Mouse (Mus musculus): ENCODE measurements around the gene Oprm1.

The Oprm1 gene

DNA sequence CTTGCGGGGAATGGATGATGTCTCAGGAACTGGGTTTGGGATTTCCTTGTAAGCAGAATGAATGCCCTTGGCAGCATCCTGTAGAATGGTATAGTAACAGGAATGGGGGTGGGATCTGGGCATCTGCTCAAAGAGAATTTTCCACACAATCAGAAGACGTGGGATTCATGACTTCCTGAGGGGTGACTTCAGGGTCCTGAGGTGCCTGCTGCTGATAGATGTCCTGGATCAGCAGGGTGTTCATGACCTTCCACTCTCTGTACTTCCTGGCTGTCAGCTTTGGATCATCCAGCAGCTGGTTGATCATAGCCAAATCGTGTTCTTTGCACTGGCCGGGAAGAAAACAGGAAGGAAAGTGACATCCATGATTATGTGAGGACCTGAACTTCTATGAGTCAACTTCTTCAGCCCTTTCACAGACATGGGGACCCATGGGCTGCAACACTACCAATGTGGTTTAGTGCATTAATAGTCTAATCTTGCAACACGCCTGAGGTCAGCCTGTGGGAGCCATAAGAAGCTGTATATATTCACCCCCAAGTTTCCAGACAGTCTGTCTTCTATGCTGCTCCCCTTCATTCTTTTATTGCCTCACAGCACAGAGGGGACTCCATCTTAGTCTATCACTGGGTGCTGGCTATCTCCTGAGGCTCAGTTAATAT lies 132.2 kb downstream of the Oprm1 start:
- intact Hi-C loops (cut with DNase I): no loop called here

DNA sequence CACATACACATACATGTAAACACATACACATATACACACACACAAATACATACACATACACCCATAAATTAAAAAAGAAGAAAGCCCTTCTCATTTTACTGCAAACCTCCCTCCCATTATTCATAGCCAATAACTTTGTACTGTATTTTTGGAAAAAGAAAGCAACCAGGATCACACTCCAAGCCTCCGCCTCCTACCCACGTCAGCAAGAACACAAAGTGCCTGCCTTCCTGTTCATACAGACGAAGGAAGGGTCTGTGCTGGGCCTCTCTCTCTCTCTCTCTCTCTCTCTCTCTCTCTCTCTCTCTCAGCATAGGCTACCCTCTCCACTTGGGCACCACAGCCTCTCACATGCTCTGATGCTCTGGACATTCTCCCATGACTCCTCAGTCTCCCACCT lies 137.5 kb downstream of the Oprm1 start:
- intact Hi-C loops (cut with DNase I): no loop called here

DNA sequence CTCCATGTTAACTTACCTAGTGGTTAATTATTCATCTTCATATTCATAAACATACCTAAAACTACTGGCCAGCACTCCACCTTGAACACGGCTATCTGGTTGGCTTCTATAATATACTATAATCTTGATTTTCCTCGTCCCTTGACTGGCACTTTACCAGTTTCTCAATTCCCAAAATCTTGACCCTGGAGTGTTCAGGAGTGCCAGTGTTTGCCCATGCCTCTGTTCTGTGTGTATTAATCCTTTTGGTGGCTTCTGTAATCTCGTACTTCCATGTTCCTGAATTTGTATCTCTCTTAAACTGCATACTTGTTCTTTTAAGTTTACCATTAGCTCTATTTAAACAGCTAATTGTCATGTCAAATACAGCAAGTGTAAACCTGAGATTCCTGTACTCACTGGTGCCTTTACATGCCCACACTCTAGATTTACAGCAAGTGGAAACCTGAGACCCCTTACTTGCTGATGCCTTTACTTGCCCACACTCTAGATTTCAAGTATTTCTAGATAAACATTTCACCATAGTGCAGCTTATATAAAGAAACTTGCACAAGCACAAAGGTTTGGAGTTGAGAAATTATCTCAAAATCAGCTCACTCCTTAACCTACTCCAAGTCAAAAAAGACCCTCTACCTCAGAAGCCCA lies 138.5 kb downstream of the Oprm1 start:
- intact Hi-C loops (cut with DNase I): no loop called here

DNA sequence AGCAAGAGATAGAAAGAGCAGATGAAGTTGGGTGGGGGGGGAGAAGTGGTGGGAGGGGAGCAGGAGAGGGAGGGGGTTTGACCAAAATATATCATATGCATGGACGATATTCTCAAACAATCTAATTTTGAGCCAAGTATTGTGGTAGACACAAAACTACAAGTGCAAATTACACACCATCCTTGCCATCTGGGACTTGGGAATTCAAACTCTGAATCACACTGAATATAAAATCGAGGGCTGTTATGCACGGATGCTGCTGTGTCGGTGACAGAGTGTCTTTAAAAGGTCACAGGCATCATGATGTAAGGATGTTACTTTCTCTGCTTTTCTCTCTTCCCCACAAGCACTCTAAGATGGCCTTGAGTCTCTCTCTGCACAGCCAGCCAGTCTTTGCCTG lies 141.8 kb downstream of the Oprm1 start:
- intact Hi-C loops (cut with DNase I): no loop called here

DNA sequence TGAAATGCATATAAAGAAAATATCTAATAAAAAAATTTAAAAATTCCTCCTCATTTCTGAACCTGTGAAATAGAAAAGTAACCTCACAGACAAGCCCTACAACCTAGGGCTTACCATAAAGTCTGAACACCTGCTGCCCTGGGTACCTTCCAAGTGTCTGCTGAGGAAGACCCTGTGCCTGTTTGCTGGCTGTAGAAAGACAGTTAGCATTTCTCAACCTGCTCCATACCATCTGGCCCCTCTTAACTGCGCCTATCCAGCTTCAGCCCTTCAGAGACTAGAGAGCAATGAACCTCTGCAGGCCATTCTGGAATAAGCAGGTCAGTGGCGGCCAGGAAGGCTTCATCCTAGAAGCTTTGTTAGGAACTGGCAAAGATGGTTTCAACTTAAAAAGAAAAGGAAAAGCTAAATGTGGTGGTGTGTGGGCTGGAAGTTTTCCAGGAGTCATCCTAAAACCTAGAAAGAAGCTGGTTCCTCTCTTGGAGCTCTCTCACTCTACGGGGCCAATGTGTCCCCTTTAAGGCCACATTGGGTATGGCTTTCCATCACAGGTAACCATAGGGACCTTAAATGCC lies 143.6 kb downstream of the Oprm1 start:
- intact Hi-C loops (cut with DNase I): no loop called here

DNA sequence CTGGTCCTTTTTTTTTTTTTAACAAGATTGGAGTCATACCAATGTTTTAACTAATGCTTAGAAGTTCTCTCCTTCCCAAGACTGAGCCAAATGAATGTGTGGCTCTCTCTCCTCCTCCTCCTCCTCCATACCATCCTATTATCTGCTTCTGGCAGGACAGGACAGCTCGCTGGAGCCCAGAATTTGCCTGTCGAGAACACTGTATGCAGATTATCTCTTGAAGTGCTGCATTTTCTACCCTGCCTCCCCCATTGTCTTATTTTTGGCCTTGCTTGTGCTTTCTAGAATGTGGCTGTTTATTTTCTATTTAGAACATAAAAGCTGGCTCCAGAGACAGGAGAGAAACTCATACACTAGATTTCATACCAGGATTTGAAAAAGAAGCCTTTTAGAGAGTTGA lies 151.5 kb downstream of the Oprm1 start:
- intact Hi-C loops (cut with DNase I): no loop called here

DNA sequence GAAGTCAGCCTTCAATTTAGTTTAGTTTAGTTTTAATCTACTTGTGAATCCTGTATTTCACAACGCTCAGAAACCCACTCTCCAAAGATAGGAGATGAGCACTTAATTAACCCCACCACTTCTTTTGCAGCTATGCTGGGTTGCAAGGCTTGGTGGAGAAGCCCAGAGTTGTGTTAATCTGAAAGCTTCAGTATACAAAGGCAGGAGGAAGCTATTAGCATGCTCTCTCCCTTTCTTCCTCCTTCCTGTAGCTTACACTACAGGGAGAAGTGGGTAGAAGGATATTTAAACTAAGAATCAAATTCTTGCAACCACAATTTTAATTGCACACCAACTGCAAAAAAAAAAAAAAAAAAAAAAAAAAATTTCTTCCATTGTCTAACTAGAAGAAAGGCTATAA lies 157.7 kb downstream of the Oprm1 start:
- intact Hi-C loops (cut with DNase I): no loop called here

DNA sequence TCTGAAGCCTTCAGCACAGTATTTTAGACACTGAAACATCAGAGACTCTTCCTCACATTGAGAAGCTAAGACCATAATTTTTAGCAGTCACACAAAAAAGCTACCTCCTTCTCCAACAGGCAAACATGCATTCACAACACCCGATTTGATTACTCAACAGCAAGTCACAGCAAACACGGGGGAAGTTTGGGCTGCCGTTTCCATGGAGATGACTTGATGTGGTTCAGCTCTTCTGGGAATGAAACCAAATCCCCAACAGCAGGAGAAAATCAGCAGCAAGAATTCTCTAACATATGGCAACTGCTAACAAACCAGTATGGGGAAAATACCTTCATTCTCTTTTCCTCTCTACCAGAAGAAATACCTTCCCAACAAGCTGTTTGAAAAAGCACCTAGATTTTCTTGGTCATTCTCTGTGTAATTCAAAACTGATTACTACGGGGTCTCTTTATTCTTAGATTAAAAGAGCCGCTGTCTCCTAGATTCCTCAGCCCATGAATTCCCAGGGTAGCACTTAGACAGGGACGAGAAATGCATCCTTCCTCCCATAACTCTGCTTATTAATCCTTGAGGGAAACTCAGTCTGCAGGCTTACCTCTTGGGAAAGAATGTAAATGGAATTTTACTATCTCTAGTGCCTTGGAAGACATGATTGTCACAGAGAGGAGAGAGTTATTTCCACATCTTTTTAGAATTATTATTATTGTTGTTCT lies 158.4 kb downstream of the Oprm1 start:
- intact Hi-C loops (cut with DNase I): no loop called here

DNA sequence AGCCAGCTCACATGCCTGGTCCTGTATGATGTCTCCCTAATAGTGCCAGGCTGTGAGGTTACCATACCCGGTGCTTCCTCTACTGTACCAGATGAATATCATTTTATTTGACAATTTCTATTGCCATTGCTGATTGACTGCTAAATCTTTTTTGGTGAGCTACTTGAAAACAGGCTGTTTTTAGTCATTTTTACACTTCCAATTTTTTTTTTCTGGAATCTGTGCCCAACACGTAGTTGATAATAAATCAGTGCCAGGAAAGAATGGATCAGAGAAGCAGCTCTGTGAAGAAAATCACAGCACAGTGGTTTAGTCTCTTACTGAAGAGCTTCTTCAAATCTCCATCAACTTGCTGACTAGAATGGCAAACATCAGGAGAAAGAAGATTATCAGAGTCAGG lies 168.4 kb downstream of the Oprm1 start:
- intact Hi-C loops (cut with DNase I): no loop called here

DNA sequence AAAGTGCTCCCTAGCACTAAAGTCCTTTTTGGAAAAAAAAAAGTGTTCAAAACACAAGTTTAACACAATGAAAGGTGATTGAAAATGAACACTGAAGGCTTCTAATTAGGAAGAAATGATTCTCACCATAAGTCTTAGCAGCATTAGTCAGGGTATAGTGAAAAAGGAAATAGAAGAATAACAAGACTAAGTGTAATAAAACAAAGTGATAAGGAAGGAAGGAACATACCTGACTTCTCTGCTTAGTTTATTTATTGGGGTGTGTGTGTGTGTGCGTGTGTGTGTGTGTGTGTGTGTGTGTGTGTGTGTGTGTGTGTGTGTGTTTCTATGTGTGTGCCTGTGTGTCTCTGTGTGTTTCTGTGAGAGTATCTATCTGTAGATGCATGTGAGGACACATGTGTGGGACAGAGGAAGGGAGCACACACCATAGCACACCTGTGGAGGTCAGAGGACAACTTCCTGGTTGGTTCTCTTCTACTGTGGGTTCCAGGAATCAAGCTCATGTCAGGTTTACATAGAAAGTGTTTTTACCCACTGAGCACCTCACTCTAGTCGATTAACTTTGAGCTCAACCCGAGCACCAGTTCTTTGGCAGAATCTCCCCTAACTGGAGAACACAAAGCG lies 169.4 kb downstream of the Oprm1 start:
- intact Hi-C loops (cut with DNase I): no loop called here

DNA sequence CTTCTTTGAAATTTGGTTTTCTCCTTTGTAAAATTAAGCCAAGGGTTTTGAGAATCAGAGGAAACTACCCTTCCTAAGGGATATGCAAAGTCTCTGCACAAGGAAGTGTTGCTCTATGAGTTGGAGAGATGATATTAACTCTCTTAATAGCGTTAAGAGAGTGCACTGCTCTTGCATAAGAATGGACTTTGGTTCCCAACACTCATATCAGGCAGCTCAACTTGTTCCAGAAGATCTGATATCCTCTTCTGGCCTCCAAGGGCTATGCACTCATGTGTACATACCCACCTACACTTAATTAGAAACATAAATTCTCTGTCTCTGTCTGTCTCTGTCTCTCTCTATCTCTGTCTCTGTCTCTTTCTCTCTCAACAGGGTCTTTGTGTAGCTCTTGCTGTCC lies 170.6 kb downstream of the Oprm1 start:
- intact Hi-C loops (cut with DNase I): no loop called here

DNA sequence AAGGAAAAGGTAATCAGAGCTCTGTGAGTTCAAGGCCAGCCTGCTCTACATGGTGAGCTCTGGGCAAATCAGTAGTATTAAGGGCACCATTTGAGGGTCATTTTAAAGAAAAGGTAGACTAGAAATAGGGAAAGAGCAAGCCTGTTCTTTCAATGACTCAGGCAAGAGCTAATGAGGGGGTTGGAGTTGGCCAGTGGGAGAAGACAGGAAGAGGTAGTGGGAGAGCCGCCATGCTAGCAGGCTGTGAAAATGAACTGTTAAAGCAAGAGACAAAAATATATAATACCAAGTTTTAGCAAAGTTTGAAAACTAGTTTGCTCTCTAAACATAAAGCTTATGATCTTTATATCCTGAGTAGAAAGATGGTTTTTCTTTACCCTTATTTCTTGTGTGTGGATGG lies 172.1 kb downstream of the Oprm1 start:
- intact Hi-C loops (cut with DNase I): no loop called here

DNA sequence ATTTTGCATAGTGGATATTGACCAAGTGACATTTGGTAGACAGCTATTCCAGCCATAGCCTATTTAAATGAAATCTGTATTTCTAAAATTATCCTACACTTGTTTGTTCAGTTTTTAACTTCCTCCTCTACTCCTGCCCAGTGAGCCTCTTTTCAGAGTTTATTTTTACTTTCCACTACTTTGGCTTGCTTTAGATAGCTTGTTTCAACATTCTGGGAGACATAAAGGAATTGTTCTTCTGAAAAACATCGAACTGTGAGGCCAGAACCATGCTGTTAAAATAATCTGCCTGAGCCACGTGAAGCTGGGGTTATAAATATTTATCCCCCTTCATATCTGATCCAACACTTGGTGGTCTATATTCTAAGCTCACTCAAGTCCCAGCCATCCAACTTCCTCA lies 172.6 kb downstream of the Oprm1 start:
- intact Hi-C loops (cut with DNase I): no loop called here

DNA sequence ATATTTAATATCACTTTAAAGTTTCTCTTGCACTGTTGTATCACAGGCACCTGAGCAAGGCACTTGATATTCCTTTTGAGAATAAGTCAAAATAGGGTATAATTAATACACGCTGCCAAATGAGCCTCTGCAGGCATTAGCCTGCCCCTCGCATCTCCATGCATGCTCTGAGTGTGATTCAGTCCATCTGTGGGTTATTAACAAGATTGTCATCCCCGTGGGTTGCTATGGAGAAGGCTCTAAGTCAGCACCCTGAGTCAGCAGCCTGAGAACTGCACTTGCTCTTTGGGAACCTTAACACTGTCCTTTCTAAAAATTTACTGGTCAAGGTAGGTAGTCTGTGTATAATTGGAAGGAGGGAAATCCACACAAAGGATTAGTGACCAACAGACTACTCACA lies 176.5 kb downstream of the Oprm1 start:
- intact Hi-C loops (cut with DNase I): no loop called here

DNA sequence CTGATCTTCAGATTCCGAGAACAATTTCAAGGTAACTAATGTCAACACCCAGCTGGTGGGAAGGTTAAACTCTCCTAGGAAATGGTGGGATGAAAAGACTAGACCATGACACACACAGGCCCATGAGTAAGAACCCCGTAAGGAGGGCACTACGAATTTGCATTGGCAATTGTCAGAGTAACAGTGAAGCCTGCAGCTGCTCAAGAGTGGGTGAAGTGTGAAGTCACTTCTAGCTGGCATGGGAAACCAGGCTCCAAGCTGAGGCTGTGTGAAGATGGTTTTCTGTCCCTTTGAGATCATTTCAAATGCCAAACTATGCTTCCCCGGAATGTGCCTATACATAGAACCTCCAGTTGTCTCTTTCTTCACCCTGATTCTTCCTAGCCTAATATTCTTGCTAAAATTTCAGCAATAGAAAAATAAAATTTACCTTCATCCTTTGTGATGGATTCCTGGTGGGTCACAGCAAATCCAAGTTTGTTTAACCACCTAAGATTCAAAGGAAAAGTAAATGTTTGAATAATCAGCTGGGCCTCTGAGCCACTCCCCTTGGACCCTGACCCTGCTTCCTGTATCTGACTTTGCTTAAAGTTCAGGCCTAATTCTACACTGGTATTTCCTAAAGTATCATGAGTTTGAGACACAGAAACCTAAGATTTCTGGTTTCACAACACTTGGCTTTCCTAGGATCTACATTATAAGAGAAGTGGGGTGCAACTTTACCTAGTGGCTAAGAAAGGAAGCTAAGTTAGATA lies 178.5 kb downstream of the Oprm1 start:
- intact Hi-C loops (cut with DNase I): no loop called here

DNA sequence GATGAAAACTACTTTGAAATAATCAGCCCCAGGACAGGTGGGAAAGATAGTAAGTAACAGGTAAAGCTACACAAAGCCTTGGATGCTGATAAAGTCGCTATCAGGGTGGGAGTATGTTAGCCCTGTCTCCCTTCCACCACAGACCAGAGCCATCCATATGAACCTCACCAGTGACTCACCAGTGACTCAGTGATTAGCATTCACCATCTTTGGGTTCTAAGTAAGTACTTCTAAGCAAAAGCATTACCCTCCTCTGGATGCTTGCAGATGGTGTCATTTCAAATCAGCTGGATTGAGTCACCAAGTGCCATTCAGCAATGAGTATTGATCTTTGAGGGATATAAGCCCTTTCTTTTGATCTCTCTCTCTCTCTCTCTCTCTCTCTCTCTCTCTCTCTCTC lies 194.8 kb downstream of the Oprm1 start:
- intact Hi-C loops (cut with DNase I): no loop called here

DNA sequence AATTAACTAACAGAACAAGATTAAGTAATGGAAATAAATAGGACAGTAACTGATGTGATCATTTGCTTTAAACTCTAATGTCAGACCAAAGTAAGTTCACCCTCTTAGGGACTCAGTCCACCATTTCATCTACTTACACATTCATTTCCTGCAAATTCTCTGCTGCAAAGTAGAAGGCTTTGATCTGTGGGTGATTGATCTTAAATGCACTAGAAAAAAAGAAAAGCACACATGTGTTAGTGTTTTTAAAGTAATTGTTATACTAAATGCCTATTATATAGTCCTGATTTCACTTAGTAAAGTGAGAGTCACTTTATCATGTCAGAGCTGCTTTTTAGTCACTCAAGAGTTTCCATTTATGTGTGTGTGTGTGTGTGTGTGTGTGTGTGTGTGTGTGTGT lies 196.2 kb downstream of the Oprm1 start:
- intact Hi-C loops (cut with DNase I): no loop called here

DNA sequence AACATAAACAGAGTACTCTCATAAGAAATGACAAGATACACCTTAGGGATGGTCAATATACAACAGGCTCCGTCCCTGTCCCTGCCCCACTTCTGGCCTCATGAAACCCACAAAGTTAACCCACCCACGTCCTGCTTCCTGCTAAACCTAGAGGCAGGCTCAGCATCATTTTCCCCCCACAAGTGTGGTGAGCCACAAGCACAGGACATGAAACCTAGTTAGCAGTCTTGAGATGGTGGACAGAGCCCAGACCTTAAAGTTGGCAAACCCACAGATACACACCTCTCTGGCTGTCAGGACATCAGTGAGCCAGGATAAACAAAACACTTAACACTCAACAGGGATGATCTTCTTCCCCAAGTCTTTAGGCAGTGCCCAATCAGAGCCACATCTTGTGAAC lies 198.1 kb downstream of the Oprm1 start:
- intact Hi-C loops (cut with DNase I): no loop called here

DNA sequence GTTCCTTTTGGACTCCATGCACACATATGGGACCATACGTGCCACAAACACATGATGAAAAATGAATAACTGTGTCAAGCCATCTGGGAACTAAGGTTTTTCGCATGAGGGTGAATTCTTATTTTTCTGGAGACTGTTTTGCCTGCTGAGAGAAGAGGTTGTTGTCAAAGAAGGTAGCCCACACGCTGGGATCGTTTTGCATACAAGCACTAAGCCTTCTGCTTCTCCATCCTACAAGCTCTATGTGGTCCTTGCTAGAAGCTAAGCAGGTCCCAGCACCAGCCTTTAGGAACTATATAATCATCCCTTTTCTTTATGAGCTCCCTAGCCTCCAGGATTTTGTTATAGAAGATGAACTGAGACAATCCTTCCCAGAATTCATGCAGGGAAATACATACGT lies 200.5 kb downstream of the Oprm1 start:
- intact Hi-C loops (cut with DNase I): no loop called here

DNA sequence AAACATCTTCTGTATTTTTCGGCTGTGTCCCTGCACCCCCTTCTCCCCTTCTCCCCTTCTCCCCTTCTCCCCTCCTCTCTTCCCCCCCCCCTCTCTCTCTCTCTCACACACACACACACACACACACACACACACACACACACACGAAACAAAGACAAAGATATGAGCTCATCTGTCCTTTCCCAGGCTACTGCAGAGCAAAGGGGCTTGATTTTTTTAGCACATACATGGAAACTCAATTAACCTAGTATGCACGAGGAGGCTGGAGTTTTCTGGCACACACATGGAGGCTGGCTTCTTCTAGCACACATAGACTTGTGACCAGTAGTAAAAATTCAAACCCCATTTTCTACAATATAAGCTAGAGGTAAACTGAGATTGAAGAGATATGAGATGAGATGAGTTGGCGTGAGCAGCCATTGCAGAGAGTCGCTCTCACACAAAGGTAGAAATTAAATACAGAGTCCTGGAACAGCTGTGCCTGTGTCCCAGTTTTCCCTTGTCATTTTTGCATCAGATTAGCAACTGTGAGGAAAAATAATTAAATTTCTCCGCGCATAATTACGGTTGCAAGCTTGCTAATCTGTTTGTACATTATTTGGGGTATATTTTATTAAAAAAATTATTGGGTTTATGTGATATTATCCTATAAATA lies 209.4 kb downstream of the Oprm1 start:
- intact Hi-C loops (cut with DNase I): no loop called here

DNA sequence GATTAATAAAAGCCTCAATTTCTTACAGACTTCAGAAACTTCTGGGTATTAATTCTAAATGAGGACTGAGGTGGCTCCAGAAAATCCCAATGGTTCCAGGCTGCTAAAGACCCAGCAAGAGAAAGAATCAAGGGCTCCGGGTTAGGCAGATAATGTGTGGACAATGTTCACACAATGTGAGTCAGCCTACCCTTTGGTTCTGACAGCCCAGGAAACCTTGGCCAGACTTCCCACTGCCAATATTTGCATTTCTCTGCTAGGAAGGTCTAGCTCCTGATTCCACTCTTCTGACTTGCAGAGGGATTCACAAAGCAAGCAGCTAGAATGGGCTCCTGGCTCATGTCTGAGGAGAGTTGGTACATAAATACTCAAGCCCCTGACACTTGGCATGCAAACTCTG lies 210.0 kb downstream of the Oprm1 start:
- intact Hi-C loops (cut with DNase I): no loop called here
